25 mouse cellular contexts compared by ENCODE assay signal in the genomic region with DNA sequence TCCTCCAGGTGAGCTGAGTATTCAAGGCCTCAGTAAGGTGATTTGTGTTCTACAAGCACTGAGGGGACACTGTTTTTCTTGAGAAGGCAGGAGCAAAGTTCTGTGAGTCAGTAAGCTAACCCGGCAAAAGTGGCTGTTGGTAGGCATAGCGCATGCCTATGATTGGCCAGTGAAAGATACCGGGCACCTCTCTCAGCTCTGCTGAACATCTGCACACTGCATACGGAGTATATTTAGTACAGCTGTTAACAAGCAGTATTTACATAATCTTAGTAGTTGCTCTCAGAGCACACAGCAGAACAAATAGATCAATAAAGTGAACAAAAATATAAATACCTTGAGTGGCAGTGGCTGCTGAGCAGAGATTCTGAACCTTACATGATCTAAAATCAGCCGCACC. TPM values are rescaled to one million over a fixed set of nuclear protein-coding genes. Genes with fewer than 3 reads are reported as not detected.
"Had no signal": no experiment of that assay in that cellular context is flagged by ENCODE, and none has a peak within 500 bp of the region (broad histone marks: within the 10 kb centered on the region; RNA-seq: fewer than 3 reads in every experiment).

No protein-coding gene starts in this region.

- H3K27ac ChIP-seq: midbrain, embryonic 10.5 days; midbrain, embryonic 13.5 days; midbrain, embryonic 15.5 days had no signal

- H3K4me2 ChIP-seq: lung, embryonic 14.5 days; midbrain, embryonic 13.5 days; midbrain, embryonic 15.5 days had no signal

- H3K9me3 ChIP-seq: midbrain, embryonic 10.5 days; midbrain, embryonic 13.5 days; midbrain, embryonic 15.5 days had no signal

- DNase-seq: lung, adult 18-20 months; lung, embryonic 14.5 days; lung, postnatal 10 days; lung, postnatal 4 days; retina, postnatal 1 day; right cerebral cortex, adult 18-20 months; right cerebral cortex, postnatal 25 days; right cerebral cortex, postnatal 4 days; spleen, adult 18-20 months; thymus, adult 18-20 months; thymus, postnatal 14 days; thymus, postnatal 36 days had no signal

- ATAC-seq: midbrain, embryonic 13.5 days; midbrain, embryonic 15.5 days had no signal

- H3K4me1 ChIP-seq: midbrain, embryonic 10.5 days; midbrain, embryonic 13.5 days; midbrain, embryonic 15.5 days had no signal

- H3K27me3 ChIP-seq: midbrain, embryonic 13.5 days; midbrain, embryonic 15.5 days had no signal

- H3K9ac ChIP-seq: lung, embryonic 14.5 days; midbrain, embryonic 13.5 days; midbrain, embryonic 15.5 days had no signal

- H3K4me3 ChIP-seq: midbrain, embryonic 10.5 days; midbrain, embryonic 13.5 days; midbrain, embryonic 15.5 days; myocyte had no signal

RNA-seq across cellular contexts. Expression of a gene that starts 41.1 kb away (rescaled TPM):
- total RNA-seq: megakaryocyte, adult 5-6 weeks; megakaryocyte-erythroid progenitor cell, adult 5-6 weeks had no signal
- polyA plus RNA-seq: liver, embryonic 16.5 days; lung, embryonic 14.5 days; lung, embryonic 16.5 days; midbrain, embryonic 10.5 days; midbrain, embryonic 13.5 days; midbrain, embryonic 15.5 days; myocyte; neural tube, embryonic 11.5 days; neural tube, embryonic 14.5 days; stomach, embryonic 14.5 days; stomach, embryonic 16.5 days; thymus, postnatal 0 days had no signal
